Mouse (Mus musculus) spleen, postnatal 36 days (tissue): ENCODE data around the gene Nxpe4.
A peak's percentile ranks its signal among the peaks of the same experiment; 100 is the strongest.
"Not testable (repeated sequence)": the region's sequence is repeated elsewhere in the genome, so short reads cannot be mapped to it uniquely, and the experiment has no call there.

Source experiments
- DNase-seq, 2 experiments: peaks; one replicate each; pipeline ENCODE4 v3.0.0; 2022; ENCODE audit warnings: low spot score in 2 of 2, mixed read lengths in 1 of 2

The Nxpe4 gene

DNA sequence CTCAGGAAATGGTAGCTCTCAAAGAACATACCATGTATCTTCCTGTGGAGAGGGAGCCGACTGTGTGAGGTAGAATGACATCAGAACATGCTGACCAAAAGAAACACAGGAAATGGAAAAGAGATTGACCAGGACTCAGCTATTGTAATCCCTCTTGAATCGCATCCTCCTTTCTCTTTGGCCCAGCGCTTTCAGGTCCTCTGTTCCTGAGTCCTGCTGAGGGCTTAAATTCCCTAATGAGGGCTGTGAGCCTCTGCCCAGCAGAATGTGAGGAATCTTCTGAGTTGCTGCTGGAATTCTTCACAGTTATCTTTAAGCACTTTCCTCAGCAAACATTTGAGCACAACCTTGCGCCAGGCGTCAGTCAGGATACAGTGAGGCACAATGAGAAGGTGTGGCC lies 78.6 kb downstream of the Nxpe4 start:
- no peak for DNase-seq

DNA sequence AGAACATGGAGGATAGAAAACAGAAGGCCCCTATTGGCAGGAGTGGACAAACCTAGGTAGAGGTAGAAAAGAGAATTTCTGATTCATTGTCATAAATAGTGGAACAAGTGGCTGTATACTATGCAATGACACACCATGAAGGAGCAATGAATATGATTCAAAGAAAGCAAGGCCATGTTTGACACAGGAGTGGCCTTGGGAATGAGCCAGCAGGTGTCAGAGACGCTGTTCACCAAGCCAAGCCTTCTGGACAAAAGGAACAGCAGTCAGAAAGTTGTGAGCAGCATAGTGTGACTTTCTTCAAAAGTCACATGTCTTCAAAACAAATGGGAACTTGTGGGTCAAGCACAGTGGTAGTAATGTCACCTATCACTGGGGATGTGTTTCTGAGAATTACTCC lies 80.0 kb downstream of the Nxpe4 start:
- DNase-seq: no peak

DNA sequence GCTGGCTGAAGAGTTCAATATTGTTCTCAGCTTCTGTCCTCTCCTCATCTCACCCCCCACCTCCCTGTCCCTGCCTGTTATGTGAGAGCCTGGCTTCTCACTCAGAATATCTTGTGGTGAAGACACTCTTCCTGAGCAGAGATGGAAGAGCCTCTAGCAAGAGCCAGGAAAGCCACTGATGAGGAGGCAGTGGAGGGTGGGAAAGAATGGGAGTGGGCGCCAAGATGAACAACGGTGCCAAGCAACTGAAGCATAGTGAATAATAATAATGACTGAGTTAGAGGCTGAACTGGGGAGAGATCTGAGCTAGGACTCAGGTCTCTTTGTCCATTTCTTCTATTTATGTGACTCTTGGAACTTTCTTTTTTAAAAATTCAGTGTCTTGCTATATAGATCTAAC lies 80.9 kb downstream of the Nxpe4 start:
- DNase-seq: no peak

DNA sequence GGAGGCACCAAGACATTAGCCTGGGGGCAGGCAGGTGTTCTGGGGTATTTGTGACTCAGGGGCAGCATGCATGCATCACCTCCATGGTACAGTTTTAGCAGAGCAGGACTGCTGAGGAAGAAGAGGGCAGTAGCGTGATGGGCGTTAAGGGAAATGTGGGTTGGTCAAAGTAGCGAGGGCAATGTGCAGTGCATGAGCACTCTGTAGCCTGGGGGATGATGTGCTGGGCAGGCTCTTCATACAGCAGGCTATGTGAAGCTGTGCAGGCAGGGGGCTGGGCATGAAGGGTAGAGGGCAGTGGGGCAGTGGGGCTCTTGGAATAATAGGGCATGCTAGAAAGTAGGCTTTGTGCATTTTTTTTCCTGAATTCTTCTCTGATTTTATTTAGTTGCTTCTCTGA lies 82.4 kb downstream of the Nxpe4 start:
- no peak for DNase-seq

DNA sequence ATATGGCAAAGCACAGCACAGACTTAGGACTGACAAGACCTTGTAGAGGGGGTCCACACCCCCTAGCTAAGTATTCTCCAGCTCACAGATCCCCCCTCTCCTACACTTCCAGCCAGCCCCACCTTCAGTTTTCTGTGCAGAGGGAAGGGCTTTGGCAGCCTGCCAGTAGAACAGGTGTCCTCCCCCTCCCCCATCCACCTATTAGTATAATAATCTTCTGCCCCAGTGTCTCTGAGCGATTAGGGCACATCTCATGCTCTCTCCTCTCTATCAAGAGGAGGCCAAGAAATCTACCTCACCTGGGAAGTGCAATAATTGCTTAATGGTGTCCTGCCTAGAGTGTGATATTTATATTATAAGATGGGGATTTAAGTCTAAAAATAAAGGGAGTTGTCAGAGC lies 83.7 kb downstream of the Nxpe4 start:
- no peak for DNase-seq

DNA sequence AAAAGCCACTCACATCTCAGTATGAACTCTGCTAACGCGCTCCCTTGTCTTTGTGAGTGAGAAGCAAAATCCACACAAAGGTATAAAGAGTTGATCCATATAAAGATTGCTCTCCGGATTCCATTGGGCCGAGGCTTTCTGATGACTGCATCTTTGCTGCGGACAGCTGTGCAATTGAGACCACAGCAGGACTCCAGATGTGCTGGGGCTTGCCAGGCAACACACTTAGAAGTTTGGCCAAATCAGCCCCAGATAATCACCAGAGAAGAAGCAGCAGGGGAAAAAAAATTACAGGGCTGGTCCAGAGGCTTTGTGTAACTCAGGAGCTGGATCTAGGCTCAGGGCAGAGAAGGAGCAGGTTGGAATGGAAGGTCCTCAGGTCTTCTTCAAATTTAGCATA lies 85.5 kb downstream of the Nxpe4 start:
- DNase-seq: no peak

DNA sequence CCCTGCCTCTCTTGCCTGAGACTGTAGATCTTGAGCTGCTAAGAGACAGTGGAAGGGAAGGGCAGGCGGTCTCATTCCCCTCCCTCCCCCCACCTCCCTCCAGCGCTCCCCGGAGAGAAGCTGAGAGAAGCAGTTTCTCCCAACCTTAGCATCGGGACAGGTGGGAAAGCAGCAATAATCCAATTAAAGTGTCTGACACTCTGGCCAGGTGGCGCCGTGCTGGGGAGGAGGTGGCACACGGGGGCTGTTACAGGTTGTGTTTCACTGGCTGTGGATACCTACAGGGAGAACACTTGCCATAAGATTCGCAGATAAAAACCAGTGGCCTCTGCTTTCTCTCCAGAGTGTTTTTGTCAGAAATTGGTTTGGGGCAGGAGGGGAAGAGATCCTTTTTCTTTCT lies 90.4 kb downstream of the Nxpe4 start:
- DNase-seq: no peak

DNA sequence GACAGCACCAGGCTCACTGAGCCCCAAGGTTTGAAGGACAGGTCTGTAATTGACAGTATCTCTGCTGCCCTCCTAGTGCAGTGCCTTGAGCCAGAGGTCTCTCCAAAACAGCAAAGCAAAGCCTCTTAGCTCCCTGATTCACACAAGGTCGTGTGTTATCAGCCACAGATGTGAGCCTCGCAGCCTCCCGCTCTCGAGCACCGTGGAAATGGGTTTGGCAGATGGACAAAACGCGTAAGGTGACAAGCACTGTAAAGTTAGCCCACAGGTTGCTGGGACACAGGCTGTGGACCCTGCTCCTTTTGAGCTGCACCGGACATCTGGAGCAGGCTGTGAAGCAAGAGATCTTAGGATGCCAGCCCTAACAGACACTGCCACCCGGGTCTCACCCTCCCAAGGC lies 95.2 kb downstream of the Nxpe4 start:
- no peak for DNase-seq

DNA sequence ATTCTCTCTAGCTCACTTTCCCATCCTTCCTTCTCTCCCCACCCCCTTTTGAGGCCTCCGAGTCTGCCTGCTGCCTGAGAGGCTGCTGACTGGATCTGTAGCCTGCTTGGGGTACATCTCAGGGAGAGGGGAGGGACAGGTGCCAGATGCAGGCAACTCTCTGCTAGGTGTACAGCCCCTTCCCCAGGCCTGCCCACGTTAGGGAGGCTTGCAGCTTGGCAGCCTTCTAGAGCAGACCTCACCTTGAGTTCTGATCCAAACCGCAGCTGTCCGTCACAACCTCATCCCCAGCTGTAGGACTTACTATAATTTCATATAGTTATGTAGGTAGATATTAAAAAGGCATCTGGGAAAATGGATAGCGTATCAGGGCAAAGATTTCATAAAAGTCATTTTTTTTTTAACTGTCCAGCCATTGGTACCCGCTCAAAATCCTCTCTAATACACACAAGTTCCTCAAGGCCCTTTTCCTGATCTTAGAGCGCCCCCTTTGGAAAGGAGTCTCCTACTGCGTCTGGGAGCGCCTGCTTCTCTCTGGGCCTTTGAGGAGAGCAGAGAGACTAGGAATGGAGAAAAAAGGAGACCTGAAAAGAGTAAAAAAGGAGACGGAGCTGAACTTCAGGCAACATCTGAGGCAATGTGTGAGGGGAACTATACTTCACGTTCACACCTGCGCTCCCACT lies 96.1 kb downstream of the Nxpe4 start:
- peak in 1 of 2 experiments; percentile 9 for DNase-seq

DNA sequence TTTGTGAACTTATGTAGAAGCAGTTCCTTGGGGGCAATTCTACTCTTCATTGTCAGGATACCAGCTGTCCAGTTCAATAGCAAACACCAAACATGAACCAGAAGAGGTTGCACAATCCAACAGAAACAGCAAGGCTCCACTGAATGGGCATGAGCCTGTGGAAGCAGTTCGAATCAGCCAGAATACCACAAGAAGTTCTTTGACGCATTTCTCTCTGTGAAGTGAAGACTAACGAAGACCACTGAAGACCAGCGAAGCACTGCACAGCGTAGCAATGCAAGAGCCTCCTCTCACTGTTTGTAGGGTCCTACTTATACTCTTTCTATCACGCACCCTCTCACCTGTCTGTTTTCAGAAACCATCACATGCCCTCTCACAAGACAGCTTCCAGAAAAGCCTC lies 102.8 kb downstream of the Nxpe4 start:
- DNase-seq: no peak

DNA sequence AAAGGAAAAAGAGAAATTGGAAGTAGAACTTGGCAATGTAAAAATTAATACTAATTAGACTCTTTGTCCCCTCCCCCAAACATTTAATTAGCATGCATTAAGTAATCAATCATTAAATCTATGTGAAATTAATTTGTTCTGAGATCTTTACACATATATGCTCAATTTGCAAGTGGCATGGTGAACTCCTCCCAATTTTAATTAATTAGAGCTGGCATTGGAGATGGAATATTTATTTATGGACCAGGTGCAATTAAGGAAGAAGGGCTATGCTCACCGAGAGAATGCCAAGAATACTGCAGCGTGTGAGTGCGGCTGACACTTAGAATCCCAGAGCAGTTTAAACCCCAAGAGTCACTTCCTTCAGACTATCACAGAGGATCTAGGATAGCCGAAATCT lies 103.7 kb downstream of the Nxpe4 start:
- no peak for DNase-seq

DNA sequence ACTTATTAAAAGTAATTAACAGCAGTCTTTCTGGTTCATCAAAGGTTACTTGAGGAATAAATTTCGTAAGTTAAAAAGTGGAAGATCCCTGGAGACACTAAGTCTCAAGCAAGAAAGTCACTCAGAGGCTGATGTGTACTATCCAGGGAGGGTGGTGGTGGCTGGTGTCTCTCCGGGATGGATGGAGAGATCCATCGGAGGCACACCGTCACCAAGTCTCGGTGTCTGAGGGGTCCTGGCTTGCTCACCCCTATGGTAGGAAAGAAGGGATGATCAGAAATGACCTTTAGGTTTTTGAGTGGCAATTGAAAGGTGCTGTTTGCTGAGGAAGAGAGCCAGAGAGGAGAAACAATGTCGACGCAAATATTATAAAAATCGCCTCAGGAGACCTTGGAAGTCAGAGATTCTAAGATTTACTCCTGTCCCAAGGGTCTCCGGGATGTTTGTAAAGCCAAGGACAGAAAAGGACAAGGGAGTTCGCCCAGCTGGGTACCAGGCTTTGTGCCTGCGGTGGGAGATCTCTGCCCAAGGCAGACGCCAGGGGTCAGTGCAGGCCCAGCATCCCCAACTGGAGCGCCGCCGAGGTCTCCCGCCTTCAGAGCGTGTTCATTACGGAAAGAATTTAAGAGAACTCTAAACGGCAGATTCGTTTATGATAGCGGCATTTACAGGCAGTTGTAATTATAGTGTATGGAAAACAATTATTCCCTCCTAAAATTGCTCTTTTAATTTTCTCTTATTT lies 104.6 kb downstream of the Nxpe4 start:
- DNase-seq: peak; percentile 65 to 70

DNA sequence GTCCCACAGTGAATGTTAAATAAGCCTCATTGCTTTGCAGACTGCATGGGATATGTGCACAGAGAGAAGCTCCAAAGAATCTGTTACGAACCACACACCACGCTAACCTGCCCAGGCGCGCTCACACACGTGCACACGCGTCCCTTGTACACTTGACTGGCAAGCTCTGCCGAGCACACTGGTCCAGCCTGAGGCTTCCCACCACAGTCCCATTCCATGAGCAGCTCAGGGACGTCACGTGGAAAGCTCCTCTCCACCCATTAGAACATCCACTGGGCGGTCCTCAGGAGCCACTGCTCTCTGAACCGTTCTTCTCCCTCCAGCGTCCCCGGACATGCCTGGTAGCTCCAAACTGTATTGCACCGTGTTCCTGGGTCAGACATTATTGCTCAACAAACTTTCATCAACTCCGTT lies 105.2 kb downstream of the Nxpe4 start:
- peak; percentile 2 to 4 for DNase-seq

DNA sequence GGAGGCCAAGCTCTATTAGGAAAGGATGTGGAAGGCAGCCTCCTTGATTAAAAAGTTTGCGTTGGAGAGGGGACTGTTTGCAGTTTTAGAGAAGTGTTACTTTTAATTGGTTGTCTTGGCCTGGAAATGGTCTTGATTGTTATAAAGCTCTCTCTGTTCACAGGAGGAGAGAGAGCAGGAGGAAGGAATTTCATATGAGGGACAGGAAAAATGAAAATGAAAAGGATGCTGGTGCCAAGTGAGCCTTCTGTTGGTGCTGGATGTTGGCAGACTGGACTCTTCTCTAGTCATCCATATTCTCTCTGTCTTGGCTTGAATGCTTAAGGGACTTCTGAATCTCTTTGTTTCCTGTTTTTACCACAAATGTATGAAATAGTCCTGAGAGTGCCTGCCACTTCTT lies 106.1 kb downstream of the Nxpe4 start:
- no peak for DNase-seq

DNA sequence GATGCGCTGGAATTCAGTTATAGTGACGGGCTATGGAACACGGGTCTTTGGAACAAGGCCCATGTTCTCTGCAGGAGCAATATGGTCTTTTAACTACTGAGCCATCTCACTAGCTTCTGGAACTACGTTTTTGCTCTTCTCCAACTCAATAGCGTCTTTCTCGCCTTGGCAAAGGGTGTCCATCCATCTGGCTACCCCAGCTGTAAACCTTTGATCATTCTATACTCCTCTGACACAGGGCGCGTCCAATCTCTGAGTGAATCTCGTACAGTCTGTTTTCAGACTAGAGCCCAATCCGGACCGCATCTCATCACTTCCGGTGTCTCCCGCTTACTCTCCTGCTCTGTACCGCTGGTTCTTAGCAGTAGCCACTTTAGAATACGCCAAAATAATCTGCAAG lies 115.0 kb downstream of the Nxpe4 start:
- no peak for DNase-seq

DNA sequence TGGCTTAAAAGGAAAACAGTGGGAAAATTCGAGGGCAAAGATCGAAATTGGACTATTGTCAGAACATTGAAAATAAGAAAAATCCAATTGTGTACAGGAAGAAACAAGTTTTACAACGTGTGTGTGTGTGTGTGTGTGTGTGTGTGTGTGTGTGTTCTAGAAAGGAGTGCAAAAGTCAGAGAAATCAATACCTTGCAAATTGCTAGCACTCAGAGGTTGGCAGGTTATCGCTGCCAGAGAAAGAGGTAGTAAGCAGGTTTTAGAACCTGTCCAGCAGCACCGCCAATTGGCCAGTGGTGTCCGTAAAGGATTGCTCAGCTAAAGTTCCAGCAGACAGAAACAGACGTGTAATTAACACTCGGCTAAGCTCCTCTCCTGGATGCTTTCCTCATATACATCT lies 122.4 kb downstream of the Nxpe4 start:
- no peak for DNase-seq

DNA sequence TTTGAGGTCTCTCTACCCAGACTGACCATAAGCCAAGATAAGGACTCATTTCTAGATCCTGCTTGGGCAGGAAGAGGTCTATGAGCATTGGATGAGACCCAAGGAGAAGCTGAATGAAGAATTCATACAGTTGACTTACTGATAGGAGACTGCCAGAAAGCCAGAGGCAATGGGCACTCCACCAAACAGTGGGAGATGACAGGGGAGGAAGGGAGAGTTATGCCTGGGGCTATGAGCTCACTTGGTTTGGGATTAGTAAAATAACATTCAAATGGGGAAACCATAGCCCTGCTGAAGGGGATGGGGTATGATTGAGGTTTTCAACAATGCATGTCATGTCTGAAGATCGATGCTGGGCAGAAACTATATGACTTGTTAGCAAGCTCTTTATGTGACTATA lies 128.5 kb downstream of the Nxpe4 start:
- no peak for DNase-seq

DNA sequence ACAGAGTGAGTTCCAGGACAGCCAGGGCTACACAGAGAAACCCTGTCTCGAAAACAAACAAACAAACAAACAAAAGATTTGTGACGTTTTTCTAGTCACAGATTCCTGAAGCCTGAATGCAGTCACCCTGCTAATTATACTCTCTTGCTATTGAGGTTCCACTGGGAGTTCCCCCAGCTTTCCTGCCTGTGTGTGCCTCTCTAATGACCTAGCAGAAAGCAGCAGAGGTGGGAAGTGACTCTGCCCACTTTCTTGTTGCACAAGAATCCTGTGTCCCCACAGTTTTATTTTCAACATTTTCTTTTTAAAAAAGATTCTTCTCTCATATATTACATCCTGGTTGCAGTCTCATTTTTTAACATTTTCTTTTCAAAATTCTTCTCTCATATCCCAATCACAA lies 132.9 kb downstream of the Nxpe4 start:
- no peak for DNase-seq

DNA sequence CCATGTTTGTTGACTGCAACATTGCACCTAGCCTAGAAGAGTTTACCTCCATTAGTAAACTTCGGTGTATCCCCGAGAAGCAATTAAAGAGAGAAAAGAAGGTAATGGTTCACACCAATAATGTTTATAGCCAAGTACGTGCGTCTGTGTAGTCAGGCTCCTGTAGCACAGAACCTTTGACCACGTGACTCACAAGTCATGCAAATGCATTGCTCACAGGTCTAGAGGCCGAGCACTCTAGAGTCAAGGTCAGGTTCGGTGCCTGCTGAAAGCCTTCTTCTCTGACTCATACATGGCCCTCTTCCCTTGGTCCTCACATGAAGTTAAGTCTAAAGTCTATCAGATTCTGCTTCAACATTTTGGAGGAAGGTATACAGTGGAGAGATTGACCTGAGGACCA lies 137.2 kb downstream of the Nxpe4 start:
- no peak for DNase-seq

DNA sequence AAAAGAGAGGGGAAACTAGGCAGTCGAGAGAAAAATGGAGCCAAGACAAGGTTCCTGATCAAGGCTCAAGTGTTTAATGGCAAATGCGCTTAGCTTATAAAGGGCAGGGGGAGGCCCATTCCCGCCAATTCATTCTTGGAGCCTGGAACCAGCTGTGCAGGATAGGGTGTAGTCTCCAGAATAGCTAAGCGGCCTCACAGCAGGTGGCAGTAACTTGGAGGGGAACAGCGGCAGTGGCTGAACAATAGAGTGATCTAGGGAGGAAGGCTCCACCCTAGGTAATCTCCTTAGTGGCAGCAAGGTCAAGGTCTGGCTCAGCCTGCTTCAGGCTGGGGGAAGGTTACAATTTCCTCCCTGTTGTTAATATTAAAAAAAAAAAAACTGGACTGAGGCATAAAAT lies 141.7 kb downstream of the Nxpe4 start:
- not testable (repeated sequence) for DNase-seq

DNA sequence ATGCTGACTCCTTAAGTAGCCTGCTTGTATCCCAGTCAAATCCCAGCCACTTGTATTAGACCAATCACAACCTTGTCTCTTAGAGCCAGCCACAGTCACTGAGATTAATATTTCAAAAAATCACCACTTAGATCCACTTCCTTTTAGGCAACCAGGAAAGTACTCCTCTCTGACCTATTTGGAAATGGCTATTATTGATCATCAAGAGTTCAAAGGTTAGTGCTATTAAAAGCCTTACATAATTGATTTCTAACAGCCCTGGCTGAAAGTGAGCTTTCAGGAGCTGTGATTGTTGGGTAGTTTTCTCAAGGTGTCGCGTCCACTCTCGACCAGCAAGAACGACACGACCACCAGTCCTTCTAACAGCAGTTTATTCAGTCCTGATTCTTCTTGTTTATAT lies 149.4 kb downstream of the Nxpe4 start:
- no peak for DNase-seq

DNA sequence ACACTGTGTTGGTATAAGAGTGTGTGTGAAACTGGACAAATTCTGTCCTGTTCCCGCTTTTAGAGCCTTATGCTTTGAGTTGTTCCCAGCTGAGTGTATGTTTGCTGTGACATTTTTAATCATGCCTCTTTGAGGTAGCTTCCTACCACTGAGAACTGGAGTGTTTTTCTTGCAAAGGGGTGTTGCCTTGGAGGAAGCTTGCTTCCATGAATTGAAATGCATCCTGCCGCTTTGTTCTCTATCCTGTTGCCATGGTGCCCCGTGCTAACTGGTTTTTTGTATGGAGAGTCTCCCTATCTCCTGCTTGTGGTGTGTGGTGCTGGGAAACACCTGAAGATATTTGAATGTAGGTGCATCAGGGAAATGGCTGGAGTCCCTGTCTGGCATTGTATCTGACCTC lies 152.4 kb downstream of the Nxpe4 start:
- no peak for DNase-seq

DNA sequence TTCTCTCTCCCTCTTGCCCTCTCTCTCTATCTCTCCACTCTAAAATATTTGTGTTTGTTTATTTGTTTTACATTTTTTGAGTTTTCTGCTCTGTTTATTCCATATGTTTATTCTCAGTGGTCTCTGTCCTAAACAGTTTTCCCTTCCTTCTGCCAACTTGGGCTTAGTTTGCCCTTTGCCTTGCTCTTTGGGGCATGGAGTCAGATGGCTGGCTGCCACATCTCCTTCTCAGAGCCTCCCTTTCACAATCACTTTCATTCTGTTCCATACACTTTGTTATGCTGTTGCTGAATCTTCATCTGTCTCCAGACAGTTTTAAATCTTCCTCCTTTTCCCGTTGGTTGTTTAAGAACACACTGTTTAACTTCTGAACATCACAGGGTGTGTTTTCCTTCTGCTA lies 154.0 kb downstream of the Nxpe4 start:
- no peak for DNase-seq

DNA sequence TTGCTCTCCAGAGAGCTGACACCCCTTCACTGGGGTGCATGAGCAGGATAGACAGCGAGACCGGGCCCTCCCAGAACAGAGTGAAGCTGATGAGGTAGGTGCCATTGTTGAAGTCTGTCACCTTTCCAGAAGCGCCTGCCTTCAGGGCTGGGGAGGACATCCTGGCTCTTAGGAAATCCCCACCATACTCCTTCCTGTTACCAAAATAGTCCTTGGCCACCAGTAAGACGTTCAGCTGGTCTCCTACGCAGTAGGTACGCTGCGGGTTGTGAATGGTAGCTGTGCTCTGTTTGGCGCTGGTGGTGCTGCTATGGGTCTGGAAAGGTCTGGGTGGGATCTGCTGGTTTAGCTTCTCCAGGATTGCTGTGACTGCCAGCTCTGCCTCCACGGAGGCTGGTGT lies 164.5 kb downstream of the Nxpe4 start:
- no peak for DNase-seq
